Mouse (Mus musculus): ENCODE results near the gene Apbb2.

Gene Apbb2

GRCm38 (mm10) chr5:66417289-66417688 lies 201.3 kb downstream of the Apbb2 start:
- DNase-seq (ENCODE audit: low read depth, low spot score) = no peak

- DNase-seq (ENCODE audit: low read depth, low spot score) = no peak
Observed at GRCm38 (mm10) chr5:66415700-66416543, 202.7 kb downstream of the Apbb2 start.

- no peak for DNase-seq (ENCODE audit: low read depth, low spot score)
Observed at GRCm38 (mm10) chr5:66415033-66415697, 203.4 kb downstream of the Apbb2 start.

GRCm38 (mm10) chr5:66413402-66413801 lies 205.2 kb downstream of the Apbb2 start:
- no peak for DNase-seq (ENCODE audit: low read depth, low spot score)

DNA sequence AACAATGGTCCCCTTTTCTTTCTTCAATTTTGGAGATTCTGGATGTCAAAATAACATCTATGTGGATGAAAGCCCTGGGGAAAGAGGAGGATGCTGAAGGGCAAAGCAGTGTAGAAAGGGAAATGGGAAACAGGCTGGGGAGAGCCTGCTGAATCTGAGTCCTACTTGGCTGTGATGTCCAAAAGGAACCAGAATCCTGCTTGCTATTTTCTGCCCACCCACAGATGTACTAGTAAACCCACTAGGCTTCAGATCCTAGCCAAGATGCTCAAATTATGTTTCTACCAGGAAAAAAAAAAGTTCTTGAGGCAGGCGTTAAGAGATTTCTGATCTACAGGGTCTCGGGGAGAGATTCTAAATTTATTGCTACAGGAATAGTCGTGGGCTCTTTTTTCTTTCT lies 205.8 kb downstream of the Apbb2 start:
- DNase-seq (ENCODE audit: low read depth, low spot score) = no peak

GRCm38 (mm10) chr5:66408546-66408945 lies 210.0 kb downstream of the Apbb2 start:
- no peak for DNase-seq (ENCODE audit: low read depth, low spot score)

GRCm38 (mm10) chr5:66407948-66408347 lies 210.6 kb downstream of the Apbb2 start:
- DNase-seq (ENCODE audit: low read depth, low spot score) = no peak

- no peak for DNase-seq (ENCODE audit: low read depth, low spot score)
Observed at GRCm38 (mm10) chr5:66406431-66406830, 212.2 kb downstream of the Apbb2 start.

GRCm38 (mm10) chr5:66405731-66406399 lies 212.7 kb downstream of the Apbb2 start:
- no peak for DNase-seq (ENCODE audit: low read depth, low spot score)

- DNase-seq (ENCODE audit: low read depth, low spot score) = no peak
Observed at GRCm38 (mm10) chr5:66405305-66405704, 213.3 kb downstream of the Apbb2 start.

- DNase-seq (ENCODE audit: low read depth, low spot score) = no peak
Observed at GRCm38 (mm10) chr5:66400563-66400962, 218.0 kb downstream of the Apbb2 start.

- DNase-seq (ENCODE audit: low read depth, low spot score) = no peak
Observed at GRCm38 (mm10) chr5:66399264-66399620, 219.3 kb downstream of the Apbb2 start.

- DNase-seq (ENCODE audit: low read depth, low spot score) = no peak
Observed at GRCm38 (mm10) chr5:66398530-66399263, 219.9 kb downstream of the Apbb2 start.

GRCm38 (mm10) chr5:66393767-66394446 lies 224.7 kb downstream of the Apbb2 start:
- no peak for DNase-seq (ENCODE audit: low read depth, low spot score)

- no peak for DNase-seq (ENCODE audit: low read depth, low spot score)
Observed at GRCm38 (mm10) chr5:66392861-66393529, 225.6 kb downstream of the Apbb2 start.

DNA sequence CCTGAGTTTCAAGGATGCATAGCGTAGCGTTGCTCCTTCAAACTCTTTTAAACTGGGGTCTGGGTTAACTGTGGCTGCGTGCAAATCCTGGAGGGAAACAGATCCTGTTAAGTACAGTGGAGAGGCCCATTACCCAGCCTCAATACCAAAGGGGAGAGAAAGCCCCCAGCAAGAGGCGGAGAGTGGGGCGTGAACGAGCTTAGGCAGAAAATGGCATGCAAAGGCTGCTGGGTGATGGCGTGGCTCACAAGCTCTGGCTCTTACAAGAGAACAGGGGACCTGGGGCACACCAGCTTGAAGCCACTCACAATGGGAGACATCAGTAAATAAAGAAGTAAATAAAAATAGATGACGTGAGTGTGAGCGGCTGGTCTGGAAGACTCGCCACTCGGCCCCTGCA lies 226.8 kb downstream of the Apbb2 start:
- no peak for DNase-seq (ENCODE audit: low read depth, low spot score)

- DNase-seq (ENCODE audit: low read depth, low spot score) = no peak
Observed at GRCm38 (mm10) chr5:66391299-66391698, 227.3 kb downstream of the Apbb2 start.

DNA sequence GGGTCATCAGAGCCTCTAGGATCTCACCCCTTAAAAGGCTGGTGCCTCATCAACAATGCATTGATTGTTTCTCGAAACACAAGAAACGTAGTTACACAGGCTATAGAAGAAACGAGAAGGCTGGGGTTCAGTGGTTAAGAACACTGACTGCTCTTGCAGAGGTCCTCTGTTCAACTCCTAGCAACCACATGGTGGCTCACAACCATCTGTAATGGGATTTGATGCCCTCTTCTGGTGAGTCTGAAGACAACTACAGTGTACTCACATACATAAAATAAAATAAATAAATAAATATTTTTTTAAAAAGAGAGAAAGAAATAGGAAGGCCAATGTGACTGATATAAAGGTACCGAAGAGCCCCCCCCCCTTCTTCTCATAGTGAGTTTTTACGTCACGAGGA lies 228.0 kb downstream of the Apbb2 start:
- no peak for DNase-seq (ENCODE audit: low read depth, low spot score)

DNA sequence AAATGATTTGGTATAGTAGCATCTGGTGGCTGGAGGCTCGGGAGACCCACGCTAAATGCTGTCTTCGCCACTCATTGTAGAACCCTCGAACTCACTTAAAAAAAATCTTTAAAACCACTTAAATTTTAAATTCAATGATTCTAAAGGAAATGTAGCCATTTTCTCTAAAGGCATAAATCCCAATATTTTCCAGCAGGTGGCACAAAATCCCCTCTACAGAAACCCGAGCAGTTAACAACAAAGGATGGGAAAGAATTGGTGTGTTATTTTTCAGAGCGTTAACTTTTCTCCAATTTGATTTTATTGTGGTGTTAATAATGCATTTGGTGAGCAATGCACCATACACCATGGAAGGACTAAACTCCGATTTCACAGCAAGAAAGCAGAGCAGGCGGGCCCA lies 231.1 kb downstream of the Apbb2 start:
- DNase-seq (ENCODE audit: low read depth, low spot score) = no peak

DNA sequence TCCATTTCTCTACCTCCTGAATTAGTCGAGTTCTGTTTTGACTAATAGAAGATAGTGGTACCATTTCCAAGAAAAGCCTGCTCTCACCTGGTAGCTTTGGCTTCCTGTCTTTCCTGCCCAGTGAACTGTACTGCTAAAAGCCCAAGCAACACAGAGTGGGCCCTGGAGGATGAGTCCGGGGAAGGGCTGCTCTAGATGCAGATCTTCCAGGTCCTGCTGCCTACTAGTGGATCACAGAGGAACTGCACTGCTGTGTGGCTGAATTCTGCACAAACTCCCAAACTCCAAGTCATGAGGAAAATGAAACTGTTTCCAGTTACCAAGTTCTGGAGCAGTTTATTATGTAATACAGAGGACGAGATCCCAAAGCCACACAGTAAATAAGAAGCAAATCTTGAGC lies 232.9 kb downstream of the Apbb2 start:
- peak; percentile 49 for DNase-seq (ENCODE audit: low read depth, low spot score)
